Mouse (Mus musculus) adrenal gland (tissue): ENCODE measurements at regions not wholly inside any gene's neighbourhood (a gene's known extent, or its start where the extent isn't known, plus 50 kb on each side); places are given as distances from the start of the nearest gene placed in this dataset.

Experiments used
- intact Hi-C: fragments of 180-260 bp; cut with DNase I; formaldehyde crosslinking; loops from one replicate; pipeline ENCODE4 v1.15.1; 2025

DNA sequence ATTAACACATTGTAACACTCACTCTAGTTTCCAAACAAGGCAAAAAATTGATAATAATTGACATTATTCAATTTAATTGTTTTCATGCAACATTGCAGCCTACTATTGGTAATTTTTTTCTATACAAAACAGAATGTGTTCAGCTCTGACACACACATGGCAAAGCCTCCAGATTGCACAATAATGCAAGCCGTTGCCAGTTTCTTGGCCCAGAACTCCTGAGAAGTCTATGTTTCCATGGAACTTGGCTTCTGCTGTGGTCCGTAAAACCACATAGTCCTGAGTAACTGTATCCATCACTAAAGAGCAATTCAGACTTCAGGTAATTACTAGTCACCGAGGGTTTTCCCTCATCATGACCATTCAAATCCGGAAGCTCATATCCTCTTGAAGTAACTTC is 684.4 kb upstream of the Adamts5 start:
- intact Hi-C loops: no loop called here

DNA sequence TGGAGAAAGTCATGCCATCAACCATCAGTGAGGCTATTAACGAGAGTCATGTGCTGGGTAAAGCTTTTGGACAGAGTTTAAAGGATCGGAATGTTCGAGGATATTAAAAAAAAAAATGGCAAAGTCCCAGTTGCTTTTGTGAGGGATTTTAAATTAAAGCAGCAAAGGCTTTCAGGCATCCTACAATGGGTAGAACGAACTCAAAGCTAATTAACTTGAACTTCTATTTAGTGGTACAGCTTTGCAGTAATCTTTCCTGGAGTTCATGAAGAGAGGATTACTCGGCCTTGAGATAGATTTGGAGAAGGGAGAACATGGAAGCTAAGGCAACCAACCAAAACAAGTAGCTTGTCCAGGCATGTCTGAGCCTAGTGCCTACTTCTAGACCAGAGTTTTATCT is 676.7 kb upstream of the Adamts5 start:
- intact Hi-C loops: no loop called here

DNA sequence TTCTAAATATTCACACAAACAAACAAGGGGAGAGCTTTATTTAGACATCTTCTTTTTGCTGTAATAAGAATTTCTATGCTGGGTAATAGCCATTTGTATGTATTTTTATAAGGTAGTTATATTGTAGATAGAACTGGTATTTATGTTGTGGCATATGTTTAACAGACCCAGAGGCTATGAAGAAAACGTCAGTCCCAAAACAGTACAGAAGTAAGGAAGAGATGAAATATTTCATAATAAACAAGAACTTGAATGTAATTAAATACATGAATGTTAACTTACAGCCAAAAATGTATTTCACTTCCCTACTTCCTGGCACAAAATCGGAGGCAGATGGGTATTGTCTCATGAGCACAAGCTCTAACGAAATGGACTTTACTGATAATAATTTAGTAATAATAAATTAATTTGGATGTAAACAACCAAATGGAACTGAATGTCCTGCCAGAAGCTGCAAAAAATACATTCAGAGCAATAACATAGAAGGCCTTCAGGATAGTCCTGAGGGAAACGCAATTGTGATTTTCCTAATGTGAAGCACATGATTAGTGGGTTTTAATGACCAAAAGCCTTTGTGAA is 645.9 kb upstream of the Adamts5 start:
- intact Hi-C loops: no loop called here

DNA sequence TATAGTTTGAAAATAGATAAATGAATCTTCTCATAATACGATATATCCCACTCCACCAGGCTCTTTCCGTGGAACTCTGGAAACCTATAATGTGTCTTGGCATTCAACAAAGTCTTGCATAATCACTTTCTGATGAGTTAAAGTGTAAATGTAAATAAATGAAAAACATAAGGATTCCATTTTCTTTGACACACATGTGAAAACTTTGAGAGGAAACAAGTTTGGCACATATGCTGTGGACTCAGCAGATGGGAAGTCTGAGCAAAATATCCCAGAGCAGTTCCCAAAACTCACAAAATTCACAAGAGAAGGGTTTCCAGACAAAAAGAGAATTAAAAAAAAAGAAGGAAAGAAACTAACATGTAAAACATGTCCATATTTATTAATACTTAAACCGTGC is 645.3 kb upstream of the Adamts5 start:
- intact Hi-C loops: no loop called here

DNA sequence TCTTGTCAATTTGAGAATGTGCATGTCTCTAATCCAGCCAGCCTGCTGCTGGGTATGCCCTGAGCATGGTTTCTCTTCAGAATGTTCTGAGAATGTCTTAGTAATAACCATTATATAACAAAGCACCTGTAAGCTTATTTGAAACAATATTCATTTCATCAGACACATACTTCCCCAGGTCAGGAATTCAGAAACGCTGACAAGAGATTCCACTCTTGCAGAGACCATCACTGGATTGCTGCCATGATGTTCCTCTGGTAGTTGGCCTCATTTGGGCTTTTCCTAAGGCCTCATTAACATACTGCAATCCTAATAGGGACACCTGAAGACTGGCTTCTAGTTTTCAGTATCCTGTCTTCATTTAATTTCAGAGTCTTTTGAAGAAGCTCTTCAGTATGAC is 642.5 kb upstream of the Adamts5 start:
- intact Hi-C loops: no loop called here

DNA sequence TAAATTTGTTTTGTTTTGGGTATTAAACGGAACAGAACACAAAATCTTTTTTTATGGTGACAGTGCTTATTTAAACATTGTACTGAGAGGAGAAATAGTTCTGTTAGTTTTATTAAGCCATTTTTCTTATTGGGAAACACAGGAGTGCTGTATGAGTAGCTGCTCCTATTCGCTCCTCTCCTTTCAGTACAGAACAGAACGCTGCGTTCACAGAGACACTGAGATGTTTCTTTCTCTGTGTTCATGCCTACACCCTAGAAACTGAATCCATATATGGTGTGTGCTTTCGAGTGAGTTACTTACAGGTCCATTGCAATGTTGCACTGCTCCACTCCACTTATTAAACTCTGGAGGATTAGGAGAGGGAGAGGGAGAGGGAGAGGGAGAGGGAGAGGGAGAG is 634.9 kb upstream of the Adamts5 start:
- intact Hi-C loops: no loop called here

DNA sequence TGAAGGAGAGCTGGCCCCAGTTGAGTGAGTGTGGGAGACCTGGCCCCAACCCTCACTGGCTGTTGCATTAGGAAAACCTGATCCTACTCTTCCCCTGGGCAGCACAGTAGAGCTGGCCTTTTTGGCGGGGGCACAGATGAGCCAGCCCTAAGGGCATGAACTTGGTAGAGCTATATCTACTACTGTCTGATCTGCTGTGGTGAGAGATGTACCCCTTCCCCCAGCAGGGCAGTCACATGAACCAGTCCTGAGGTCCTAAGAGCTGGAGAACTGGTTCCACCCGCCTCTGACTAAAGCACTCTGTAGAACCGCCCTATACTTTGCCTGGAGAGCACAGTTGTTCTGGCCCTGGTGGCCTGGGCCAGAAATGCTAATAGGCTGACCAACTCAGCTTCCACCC is 622.5 kb upstream of the Adamts5 start:
- intact Hi-C loops: no loop called here

DNA sequence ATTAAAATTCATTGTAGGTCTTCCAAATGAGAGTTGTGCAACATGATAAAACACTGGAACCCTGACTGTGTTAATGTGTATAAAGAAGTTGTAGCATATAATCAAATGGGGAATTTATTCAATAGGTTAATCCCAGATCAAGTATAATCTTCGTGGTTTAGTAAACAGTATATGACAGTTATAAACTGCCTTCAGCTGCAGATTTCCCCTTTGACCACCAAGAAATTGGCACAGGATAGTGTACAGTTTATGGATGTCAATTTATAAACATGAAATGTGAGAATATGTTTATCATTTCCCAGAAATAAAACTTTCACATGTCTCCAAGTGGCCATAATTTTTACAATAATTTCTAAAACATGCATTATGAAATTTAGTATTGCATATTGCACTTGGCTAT is 615.3 kb upstream of the Adamts5 start:
- intact Hi-C loops: no loop called here

DNA sequence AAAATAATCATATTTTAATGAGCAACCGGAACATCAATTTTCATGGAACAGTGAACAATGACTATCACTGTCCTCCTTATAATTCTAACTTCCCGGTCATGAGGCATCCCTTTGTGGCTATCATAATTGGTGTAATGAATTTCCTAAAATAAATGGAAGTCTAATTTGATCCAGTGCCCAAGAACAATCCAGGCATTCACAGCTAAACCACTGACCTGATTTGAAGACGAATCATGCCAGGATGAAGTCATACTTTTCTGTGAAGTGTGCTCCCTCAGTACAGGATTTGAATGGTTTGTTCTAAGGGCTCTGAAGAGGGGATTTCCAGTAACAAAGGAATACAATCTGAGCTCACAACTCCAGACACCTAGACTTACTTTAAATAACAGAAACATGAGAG is 614.5 kb upstream of the Adamts5 start:
- intact Hi-C loops: no loop called here

DNA sequence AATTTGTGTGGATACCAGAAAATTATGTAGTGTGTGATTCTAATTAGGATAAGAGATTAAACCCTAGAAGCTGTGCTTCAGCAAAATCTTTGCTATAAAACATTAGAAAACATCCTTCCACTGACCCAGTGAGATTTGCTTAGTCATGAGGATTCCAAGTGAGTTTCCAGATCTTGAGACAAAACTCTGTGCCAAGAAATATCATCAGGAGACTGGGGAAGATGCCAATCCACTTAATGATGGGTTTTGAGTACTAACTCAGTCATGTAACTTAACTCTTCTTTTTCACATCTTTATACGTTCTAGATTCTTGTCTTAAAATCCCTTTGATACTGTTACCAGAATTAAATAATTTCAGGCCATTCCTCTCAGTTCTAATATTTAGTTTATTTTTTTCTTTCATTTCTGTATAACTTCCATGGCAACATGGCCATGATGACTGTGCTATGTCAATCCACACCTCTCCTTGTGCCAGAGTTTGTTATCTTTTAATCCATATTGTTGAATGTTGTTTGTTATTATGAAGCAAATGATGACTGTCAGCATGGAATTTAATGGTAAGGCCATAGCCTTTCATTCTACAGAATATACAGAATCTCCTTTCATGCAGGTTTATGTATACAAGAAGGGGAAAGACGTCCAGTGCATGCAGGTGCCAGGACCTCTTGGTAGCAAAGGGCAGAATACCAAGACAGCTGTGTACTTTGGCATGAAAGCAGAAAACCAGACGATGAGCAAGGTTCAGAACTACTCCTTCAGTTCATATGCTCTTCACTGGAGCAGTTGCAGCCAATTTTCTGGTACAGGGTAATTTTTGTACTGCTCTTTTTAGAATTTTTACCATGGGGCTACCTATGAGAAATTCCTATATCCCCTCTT is 599.7 kb upstream of the Adamts5 start:
- intact Hi-C loops: no loop called here

DNA sequence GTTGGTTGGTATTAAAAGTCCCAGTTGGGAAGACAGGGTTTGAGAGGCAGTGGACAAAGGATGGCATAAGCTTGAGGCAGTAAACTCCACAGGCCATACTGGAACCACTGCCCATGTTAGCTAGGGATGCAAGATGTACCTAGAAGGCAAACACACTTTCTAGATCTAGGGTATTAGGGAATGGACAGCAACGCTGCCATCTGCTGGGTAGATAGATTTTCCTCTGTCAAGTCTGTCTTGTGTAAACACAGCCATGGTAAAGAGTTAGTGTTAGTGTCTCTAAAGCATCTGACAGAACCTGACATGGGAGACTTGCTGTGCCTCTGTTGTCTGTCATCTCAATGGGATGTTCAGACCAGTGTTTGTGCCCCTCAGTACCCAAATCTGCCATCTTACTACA is 573.5 kb upstream of the Adamts5 start:
- intact Hi-C loops: no loop called here

DNA sequence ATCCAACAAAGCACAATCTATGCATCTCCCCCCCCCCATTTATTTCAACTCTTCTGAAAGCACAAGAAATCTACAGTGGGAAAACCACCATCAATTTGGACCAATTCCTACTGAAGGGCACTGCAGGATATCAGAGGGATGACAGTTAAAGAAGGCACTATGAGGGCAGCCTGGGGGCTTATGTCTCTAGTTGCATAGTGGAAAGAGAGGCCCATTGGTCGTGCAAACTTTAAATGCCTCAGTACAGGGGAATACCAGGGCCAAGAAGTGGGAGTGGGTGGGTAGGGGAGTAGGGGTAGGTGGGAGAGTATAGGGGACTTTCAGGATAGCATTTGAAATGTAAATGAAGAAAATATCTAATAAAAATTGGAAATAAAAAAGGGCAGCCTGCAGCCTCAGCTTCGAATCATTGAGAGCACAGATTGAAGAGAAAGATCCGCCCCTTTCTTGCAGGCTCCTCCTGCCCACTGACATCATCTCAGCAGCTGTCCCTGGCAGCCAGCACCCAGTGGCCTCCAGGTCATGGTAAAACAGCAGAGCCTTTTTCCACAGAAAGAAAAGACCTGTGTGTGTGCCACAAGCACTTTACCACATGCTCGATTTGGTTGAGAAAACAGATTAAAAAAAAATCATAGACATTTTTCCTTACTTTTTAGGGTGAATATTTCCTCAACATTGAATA is 571.6 kb upstream of the Adamts5 start:
- intact Hi-C loops: no loop called here

DNA sequence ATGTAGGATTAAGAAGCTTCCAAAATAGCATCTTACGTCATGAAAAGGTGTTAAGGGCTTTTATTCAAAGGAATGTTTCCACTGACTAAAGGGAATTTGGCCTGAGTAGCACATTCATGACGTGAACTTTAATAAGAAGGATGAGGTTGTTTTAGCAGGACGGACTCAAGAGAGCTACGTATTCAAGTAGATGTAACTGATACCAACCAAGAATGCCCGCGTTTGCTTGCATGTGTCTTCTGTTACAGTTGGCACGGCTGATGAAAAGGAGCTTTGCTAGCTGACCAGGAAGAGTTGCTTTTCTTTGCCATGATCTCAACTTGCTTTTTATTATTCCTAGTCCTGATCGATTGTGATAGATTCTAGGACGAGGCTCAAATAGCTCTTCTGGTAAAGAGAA is 559.4 kb upstream of the Adamts5 start:
- intact Hi-C loops: no loop called here

DNA sequence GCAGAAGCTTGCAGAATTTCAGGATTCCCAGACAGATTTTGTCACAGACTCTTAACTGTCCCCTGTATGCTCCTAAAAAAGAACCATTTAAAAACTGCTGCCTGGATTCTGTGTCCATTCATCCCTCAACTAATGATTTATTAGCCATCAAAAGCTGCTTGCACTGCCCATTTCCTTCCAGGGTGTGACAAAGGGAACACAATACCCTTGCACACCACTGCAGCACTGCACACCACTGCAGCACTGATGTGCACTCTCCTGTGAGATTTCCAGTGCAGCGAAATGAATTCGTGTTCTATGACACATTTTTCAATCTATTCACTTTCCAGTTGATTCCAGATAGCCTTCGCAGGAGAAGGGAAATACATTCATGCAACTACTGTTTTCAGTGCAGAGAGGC is 555.0 kb upstream of the Adamts5 start:
- intact Hi-C loops: no loop called here

DNA sequence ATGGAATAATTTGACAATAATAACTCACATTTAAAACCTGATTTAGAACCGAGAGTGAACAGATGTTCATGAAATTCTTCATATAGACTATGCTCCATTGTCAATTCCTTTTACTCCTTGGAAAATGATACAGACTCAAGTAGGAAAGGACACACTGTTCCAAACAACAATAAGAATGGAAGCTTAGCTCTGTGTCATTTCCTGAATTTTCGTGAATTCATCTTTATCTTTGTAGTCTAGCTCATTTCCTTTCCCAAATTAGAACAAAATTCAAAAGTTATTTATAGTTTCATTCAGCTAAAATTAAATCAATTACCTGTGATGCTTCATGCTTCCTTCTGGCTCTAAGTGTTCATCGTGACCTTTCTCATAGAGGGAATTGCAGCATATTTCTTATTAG is 553.2 kb upstream of the Adamts5 start:
- intact Hi-C loops: no loop called here

DNA sequence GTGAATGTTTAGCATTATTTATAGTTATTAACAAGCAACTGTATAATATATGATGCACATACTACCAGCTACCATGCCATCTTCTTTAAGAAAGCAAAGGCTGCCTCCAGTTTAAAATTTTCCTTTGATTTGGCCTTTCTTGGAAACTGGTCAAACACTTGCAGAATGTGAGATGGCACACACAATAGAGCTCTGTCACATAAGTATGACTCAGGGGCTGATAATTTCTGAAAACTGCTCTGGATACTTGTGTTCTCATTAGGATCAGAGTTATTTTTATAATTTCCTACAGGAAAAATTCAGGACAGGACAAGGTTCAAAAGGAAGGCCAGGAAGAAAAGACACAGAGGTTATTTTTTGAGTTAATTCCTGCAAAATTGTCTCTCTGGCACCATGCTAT is 552.4 kb upstream of the Adamts5 start:
- intact Hi-C loops: no loop called here

DNA sequence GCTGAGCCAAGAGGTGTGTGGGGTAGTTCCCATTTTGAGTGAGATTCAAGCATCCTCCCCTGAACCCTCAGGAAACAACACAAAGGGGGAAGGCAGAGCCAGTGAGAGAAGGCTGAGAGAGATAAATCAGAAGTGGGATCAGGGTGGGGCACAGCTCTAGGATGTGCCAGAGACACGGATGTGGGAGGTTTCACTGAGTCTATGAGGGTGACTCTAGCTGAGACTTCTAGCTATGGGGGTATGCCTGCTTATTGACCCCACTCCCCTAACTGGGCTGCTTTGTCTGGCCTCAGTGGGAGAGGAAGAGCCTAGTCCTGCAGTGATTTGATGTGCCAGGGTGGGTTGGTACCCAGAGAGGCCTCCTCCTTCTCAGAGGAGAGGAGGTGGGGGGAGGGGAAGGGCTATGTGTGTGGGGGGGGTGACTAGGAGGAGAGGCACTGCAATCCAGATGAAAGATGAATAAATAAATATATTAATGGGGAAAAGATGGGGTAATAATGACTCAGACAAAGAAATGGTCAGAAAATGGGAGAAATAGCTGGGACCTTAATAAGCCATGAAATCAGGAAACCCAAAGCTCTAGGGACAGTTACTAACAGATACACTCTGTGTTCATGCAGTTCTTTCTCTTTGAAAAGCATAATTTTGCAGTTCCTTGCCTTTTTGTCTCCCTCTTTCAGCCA is 547.0 kb upstream of the Adamts5 start:
- intact Hi-C loops: no loop called here

DNA sequence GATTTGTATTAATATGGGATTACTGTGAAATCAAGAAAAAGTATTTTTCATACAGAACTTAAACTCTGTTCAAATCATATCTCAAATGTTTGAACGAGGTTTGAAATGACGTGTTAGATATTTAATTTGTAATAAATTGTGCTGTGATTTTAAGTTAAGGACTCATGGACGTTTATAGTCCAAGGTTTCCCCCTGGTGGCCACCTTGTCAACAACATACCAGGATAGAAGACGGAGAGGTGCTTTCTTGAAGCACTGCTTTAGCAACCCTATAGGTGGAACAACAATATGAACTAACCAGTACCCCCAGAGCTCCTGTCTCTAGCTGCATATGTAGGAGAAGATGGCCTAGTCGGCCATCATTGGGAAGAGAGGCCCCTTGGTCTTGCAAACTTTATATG is 517.8 kb upstream of the Adamts5 start:
- intact Hi-C loops: loop anchor here (2.0 kb wide), 1 partner anchor 613 kb away; no protein-coding TSS in a partner anchor

DNA sequence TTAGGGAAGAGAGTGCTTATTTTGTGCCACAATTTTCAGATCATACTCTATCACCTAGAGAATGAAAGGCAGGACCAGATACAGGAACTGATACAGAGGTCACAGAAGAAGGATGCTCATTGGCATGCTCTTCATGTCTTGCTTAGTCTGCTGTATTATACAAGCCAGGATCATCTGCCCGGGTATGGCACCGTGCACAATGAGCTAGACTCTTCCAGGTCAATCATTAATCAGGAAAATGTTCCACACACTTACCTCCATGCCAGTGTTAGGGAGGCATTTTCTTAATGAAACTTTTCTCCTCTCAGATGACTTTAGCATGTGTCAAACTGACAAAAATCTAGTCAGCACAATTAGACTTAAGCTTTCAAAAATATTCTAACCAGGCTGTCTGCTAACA is 502.7 kb upstream of the Adamts5 start:
- intact Hi-C loops: no loop called here

DNA sequence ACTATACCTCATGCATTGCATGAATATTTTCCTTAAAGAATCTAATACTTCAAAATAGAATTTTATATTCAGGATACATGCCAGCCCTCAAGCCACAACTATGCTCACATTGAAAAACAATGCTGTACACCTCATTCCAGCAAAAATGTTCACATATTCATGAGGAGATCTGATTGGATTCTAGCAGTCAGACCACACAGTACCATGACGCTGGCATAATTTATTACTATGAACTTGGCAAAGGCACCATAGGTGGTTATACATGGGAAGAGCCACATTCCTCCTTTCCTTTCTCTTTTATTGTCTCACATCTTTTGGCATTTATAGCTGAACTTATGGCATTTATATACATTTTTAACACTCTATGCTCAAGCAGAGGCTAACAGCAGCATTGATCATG is 499.8 kb upstream of the Adamts5 start:
- intact Hi-C loops: no loop called here

DNA sequence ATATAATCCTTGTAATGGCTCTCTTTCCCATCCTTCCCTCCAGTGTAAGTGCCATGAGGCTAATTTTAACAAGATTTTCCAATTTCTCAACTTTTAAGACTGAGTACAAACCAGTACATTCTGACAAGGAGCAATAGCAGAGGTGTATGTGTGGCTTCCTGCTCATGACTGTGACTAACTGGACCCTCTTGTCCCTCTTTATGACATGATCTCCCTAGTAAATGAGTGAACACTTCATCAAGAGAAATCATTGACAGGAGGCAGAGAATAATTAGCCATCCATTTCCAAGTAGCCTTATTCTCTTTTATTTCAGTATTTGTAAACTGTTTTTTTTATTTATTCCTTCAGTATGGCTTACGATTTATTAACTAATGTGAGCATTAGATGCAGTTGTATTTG is 497.7 kb upstream of the Adamts5 start:
- intact Hi-C loops: no loop called here

DNA sequence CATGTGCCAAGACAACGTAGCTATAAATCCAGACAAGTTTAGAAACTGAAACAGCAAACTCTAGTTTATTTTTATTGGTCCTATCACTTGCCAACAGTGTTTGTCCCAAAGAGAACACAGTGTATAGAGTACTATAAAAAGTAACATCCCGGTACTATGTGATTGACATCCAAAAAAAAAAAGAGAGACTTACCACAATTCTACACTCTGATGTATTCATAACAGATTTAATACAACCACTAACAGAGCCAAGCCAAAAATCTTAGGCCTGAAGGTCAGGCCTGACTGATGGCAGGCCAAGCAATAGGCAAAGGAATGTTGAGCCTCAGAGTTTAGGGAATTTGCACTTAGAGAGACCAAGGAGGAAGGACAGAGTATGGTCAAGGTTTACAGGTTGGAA is 495.9 kb upstream of the Adamts5 start:
- intact Hi-C loops: no loop called here
